Mouse (Mus musculus) 416B (cell line): ENCODE data around the gene Nxph4.

ENCODE experiments used
- DNase-seq: peaks from one replicate; pipeline ENCODE4 v3.0.0; 2011; ENCODE audit warnings: low read depth

The Nxph4 gene

DNA sequence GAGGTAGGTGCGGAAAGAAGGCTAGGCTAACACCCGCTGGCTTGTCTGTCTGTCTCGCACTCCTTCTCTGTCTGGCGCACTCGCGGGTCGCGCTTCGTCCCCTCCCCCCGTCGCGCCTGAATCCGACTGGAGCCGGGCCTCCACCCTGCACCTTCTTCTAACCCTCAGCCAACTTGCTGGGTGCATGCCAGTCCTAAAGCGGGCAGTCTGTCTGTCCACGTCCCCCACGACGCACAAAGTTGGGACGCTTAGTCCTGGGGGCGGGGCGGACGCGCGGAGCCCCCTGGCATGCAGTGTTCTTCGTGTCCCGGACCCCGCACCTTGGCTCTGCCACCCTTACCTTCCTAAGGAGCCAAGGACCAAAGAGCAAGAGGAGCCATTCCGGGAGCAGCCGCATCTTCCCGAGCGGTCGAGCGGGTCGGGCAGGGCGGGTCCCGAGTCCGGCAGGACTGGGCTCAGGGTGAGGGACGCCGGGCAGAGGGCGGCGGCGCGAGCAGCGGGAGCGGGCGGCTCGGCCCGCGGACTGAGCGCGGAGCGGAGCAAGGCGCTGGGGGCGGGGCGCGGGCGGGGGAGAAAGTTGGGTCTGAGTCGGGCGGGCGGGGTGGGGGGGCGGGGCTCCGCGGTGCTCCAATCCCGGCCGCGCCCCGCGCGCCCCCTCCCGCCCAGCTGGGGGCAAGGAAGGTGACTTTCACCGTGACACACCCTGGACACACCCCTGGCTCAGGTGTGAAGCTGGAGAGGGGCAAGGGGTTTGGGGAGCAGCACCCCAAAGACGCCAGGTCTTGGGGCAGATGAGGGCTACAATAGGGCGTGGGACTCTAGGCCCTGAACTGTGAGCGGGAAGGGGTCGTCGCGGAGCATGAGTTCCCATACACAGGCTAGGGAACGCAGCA lies at the start of gene Nxph4:
Gene Nxph4 (minus strand): TSS at position 524 of the 893 bp plus-strand sequence.
- no peak for DNase-seq

DNA sequence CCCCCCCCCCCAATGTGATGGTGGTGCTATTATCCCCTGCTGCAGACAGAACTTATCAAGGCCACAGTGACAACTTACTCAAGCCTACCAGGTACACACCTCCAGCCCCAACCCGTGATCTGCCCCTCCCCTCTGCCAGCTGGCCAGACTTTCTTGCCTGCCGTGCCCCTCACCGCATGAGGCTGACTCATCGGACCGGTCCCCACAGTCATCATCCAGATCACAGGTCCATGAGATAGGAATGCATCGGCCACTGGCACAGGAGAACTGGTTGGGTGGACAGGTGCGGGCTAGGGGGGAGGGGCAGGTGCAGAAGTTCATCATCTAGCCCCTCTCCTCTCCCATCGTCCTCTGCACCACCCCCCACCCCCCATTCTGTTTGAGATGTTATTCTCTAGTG lies 49.3 kb upstream of the Nxph4 start:
- DNase-seq, result no peak

DNA sequence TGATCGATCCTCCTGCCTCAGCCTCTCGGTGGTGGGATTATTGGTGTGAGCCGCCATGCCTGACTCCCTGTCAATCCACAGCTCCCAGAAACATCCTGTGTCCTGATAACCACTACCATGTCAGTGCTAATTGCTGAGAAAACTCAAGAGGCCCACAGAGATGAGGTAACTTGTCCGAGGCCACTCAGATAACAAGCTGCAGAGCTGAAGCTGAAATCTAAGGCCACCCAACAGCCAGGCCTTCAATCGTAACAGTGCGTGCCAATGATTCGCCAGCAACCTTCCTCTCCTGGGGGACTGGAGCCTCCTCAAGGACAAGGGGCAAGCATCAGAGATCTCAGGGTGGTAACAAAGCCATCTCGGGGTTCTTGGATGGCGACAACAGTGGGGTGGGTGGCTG lies 46.9 kb upstream of the Nxph4 start:
- no peak for DNase-seq

DNA sequence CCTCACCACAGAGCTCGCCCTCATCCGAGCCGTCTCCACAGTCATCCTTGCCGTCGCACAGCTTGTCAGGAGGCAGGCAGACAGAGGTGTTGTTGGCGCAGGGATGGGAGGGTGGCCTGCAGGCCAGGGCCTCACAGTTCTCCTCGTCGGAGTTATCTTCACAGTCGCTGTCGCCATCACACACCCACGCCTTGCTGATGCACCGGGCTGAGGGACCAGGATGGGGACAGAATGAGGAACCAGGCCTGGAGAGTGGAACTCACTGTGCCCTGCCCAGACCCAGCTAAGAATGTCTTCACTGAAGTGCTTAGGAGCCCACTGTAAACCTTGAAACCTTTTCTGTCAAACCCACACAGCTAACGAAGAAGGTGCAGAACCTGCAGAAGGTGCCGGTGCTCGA lies 43.6 kb upstream of the Nxph4 start:
- DNase-seq, result no peak

DNA sequence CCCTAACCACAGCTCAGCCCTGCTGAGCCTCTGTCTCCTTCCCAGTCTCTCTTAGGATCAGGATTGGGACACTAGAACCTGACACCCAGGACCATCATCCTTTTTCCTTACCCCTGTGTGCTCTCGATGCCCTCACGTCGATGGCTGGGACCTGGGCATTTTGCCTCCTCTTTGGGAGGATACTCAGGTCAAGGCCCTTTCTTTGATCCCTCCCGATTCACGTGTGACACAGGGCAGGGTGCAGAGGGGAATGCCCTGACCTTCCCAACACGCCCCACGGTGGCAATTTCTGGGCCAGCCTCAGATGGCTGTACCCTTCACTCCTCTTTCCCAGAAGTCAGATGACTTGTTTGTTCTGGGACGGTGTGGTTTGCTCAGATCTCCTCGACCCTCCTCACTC lies 42.8 kb upstream of the Nxph4 start:
- DNase-seq, result no peak

DNA sequence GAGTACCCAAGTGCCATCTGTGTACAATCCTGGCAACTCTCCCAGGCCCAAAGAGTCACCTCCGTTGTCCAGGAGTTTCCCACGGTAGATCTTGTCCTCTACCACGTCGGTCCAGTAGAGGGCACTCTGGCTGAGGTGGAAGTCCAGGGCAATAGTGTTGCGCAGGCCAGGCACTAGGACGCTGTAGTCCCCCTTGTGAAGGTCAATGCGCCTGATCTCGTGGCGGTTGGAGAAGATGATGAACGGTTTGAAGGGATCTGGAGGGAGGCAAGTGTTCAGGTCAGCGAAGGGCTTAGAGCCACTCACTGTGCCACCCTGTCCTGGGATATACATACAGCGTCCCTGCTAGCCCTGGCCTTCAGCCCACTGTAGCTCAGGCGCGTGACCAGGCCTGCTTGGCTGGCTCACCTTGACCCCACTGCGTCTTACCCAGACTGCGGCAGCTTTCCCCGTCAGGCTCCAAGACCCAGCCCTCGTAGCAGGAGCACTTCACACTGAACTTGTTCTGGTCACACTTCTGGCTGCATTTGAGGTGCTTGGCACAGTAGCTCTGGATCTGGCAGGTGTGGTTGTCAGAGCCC lies 42.1 kb upstream of the Nxph4 start:
- peak; percentile 73 for DNase-seq

DNA sequence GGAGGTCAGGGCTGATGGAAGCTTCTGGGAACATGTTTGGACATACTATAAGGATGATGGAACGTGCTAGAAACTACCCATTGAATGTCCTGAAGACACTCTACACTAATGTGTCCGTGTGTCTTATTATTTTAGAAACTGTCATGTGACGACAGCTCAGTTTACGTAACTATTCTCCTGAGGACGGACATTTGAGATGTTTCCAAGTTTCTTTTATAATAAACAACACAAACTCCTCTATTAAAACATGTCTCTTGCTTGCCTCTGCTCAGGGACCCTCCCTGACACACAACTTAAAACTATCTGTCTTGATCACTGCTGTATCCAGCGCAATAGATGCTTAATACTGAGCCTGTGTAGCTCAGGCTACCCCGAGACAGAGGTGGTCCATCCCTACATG lies 41.4 kb upstream of the Nxph4 start:
- DNase-seq, result no peak

DNA sequence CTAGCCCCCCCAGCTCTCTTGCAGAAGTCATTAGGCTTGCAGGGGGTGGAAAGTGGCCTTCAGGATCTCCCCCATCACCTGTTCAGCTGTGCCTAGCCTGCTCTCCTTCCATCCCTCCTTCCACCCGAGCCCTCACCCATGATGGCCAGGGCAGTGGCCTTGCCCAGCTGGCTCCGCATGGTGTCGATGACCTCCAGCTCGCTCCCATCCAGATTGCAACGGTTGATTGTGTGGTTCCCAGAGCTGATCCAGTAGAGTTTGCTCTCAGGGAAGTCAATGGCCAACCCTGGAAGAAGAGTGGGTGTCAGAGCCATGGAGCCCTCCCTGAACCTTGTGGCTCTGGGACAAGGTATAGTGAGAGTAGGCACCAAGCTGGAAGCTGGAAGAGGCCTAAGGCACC lies 37.9 kb upstream of the Nxph4 start:
- no peak for DNase-seq

DNA sequence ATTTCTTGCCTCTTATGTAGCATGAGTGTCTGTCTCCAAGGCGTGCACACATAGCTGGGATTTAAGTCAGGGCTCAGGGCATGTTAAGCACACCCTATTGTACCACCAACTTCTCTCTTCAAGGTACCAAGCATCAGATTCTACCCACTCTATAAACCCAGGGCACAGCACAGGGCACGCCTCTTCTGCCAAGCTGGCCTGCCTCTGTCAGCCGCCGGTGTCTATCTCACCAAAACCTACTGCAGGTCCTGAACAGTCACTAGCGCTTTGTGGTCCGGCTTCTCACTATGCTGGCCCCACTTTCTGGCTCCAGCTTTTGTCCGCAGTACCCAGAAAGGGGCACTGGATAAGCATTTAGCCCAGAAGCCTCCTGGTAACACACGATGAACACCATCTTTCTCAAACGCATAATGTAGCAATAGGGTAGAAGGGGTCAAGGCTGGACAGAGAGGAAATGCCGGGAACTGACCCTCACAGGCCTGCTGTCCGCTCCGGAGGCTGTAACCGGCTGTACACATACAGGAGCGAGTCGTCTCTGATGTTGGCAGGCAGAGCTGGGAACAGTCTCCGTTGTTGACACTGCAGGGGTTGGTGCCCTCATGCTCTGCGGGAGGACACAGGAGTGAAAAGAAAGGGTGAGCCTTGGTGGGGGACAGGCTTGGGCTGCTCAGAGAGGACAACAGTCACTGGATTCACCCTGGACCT lies 36.7 kb upstream of the Nxph4 start:
- no peak for DNase-seq

DNA sequence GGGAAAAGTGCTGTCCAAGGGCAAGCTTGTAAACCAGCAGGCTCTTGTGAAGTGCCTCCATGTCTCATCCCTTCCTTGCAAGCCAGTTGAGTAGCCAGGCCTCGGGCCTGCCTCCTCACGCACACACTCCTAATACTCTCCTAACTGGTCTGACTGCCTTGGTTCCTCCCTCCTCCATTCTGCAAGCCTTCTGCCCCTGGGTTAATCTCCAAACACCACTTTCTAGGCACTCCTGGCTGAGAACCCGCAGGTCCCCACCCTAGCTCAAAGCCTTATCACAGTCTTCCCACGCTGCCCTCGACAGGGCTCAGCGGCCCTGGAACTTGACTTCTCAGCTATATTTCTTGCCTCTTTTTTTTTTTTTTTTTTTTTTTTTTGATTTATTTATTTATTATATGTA lies 36.0 kb upstream of the Nxph4 start:
- no peak for DNase-seq

DNA sequence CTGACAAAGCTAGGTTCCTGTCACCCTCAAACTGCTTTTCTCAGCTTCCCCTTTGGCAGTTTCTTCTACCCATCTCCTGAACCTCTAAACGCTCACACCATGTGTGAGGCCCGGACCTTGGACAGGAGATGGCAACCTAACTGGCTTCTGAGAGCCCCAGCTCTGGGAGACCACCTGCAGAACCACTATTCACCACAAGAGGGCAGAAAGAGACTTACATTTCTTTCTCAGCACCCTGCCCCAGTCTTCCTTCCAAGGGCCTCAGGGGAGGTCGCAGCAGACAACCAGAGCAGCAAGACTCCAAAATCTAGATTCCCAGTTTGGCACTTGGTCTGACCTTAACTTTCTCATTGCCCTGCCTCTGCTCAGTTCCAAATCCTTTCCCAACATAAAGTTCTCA lies 35.1 kb upstream of the Nxph4 start:
- peak; percentile 74 for DNase-seq

DNA sequence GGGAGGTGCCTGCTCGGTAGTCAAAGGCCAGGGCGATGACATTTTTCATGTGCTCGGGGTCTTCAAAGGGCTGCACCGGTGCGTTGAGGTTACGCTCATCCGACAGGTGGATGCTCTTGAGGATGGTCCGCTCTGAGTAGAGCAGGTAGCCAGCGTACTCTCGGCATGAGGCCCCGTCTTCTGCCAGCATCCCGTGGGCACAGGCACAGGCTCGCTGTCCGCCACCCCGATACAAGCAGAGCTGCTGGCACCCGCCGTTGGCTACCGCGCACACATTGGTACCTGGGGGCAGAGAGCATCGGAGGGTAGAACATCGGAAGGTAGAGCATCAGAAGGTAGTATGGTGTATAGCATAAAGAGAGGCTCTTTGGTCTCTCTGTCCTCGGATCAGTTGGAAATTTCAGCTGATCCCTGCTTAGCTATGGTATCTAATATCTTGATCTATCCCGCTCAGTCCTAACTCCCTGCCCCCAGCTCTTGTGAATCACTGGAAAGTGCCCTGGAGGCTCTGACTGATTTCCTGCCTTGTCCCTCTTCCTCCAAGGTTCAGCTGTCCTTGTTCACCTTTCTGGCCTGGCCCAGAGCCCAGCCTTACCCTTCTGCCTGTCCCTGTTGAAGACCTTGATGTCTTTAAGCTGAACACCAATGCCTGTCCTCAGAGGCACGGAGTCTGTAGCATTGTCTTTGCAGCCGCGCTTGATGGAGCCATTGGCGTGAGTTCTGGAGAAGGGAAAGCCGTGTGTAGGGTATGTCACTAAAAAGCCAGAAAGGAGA lies 32.4 kb upstream of the Nxph4 start:
- no peak for DNase-seq

DNA sequence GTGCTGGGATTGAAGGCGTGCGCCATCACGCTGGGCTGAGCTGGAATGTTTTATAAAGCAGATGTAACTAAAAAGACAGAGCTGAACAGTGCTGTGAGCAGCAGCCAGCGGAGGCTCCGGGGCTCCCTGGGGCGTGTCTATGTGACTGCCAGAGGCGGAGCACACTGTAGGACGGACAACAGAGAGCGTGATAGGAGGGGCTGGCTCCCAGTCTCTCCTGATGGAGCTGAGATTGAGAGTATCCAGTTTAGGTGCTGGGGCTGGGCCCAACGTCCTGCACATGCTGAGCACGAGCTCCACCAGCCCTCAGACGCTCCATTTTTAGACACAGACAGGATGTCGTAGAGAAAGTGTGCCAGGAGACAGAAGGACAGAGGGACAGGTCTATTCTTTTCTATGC lies 29.9 kb upstream of the Nxph4 start:
- DNase-seq, result no peak

DNA sequence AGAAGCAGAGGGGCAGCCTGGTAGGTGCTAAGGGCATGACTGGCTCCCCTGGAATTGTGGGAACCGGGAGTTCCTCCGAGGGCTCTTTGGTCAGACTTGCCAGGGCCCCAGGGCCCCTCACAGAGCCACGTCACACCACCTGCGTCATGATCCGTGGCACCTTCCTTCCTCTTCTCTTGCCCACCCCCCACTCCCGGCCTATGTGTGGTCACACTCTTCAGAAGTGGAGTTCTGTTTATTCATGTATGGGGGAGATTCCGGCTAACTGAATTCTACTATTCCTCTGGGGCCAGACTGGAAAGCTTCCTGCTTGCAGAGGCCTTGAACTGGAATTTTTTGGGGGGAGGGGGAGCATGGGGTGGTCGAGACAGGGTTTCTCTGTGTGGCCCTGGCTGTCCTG lies 29.5 kb upstream of the Nxph4 start:
- DNase-seq, result no peak

DNA sequence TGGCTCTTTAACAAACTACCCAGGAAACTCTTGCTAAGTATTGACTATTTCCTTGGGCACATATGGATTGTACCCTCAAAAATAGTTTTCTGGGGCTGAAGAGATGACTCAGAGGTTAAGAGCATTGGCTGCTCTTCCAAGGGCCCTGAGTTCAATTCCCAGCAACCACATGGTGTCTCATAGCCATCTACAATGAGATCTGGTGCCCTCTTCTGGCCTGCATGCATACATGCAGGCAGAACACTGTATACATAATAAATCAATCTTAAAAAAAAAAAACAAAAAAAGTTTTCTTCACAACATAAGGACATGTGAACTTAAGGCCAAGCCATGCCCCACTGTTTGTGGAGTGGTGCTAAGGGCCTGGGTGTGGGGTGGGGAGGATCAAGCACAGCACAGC lies 26.8 kb upstream of the Nxph4 start:
- DNase-seq, result no peak

DNA sequence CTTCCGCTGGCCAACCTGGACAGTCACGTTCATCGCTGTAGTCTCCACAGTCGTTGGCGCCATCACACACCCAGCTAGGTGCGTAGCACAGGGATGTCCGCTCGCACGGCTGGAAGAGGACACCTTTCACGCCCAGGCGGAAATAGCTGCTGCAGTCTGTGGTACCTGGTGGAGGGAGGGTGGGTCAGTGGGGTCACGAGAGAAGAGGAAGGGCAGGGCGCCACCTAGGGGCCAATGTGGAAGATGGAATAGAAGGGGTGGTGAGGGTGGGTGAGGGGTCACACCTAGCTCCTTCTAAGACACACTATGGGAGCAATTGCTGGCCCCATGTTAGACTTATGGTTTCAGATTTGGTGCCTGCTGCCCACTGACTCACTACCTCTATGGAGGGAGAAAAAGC lies 23.0 kb upstream of the Nxph4 start:
- no peak for DNase-seq

DNA sequence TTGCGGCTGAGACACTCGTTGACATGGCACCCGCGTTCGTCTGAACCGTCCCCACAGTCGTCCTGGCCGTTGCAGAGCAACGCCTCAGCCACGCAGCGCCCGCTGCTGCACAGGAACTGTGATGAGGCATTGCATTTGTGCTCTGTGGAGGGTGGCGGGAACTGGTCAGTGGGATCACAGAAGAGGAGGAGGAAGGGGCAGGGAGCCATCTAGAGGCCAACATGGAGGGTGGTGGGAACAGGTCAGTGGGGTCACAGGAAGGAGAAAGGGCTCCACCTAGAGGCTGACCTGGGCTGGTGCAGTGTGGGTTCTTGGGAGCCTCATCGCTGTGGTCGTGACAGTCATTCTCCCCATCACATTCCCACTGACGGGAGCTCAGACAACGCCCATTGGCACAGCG lies 21.3 kb upstream of the Nxph4 start:
- peak; percentile 69 for DNase-seq

DNA sequence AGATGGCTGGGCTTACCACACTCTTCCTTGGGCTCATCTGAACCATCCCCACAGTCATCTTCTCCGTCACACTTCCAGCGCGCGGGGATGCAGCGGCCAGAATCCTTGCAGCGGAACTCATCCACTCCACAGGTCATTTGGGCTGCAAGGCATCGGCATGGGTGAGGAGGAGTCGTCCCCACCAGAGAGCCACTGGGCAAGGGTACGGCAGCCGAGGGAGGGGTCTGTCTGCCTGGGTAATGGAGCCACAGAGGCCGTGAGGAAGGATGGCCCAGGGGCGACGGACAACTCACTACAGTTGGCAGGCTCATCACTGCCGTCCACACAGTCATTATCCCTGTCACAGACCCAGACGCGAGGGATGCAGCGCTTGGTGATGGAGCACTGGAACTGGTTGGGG lies 15.5 kb upstream of the Nxph4 start:
- no peak for DNase-seq

DNA sequence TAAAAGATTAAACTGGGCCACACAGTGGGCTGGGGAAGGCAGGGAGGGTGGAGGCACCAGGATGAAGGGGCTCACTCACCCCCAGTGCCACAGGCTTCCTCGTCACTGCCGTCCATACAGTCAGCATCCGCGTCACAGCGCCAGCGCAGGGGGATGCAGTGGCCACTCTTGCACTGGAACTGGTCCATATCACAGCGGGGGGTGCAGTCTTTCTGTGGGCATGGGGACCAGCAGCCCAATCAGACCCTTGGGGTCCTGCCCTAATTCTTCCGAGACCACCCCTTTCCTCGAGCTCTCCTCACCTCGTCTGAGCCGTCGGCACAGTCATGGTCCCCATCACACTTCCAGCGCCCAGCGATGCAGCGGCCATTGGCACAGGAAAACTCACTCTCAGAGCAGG lies 13.9 kb upstream of the Nxph4 start:
- no peak for DNase-seq

DNA sequence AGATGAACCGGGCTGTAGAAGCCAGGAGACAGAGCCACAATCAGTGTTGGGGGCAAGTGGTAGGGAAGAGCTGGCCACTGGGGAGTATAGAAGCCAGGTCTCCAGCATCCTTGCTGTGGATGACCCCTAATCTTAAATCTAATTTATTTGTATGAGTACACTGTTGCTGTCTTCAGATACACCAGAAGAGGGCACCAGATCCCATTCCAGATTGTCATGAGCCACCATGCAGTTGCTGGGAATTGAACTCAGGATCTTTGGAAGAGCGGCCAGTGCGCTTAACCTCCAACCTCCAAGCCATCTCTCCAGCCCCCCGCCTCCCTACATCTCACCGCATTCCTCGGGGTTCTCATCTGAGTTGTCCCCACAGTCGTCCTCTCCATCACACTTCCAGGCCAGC lies 12.1 kb upstream of the Nxph4 start:
- peak; percentile 21 for DNase-seq

DNA sequence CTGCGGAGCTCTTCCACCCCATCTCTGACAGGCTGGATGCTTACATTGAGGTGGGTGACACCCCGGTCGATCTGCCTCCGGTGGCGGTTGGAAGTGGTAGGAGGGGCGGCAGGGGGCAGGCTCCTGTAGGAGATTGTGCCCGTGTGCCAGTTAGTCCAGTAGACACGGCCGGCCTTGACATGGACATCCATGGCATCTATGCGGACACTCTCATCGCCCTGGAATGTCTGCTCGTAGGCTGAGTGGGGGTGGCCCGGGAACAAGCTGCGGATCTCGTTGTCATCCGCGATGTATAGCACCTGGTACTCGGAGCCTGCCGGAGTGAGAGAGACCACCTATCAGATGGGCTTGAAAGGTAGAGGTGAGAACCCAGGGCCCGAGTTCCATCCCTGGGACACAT lies 10.0 kb upstream of the Nxph4 start:
- DNase-seq, result no peak

DNA sequence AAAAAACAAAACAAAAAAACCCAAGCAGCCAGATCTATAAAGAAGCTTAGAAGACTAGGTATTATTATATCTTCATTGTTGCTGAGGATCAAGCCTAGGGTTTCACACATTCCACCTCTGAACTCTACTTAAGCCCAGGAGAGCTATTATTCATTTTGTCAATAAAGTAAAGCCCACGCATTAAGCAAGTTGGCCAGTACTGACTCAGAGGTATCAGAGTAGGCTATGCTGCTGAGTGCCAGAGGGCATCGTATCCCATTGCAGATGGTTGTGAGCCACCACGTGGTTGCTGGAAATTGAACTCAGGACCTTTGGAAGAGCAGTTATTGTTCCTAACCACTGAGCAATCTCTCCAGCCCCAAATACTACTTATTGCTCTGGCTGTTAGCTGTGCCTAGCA lies 9.6 kb upstream of the Nxph4 start:
- no peak for DNase-seq

DNA sequence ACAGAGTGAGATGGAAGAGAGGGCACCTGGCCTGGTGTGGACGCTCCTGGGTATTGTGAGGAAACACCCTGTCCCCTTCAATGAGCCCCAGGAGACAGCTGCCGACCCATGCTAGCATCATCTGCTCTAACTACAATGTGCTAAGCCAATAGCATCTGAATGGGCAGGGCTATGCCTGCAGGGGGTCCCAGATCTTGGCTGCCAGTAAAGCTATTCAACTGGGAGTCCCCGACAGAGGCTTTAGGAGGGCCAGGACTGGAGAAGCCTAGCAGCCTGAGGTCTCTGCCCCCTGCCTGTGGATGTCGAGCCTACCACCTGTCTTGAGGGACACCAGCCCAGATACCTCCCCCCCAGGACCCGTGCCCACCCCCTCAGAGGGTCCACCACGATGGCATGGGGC lies 8.4 kb upstream of the Nxph4 start:
- no peak for DNase-seq
